Mouse (Mus musculus) B cell, adult 62 days (primary cell): ENCODE measurements around the gene Psg17. TPM values are rescaled to one million over a fixed set of nuclear protein-coding genes. Genes with fewer than 3 reads are reported as not detected.

ENCODE experiments used
- total RNA-seq: library from RNA; stranded (reverse); gene quantifications from 4 replicates; pipeline ENCODE4 v1.2.4, GENCODE M21; 2023

Gene Psg17
- total RNA-seq = not detected in 4 replicates

GRCm38 (mm10) chr7:18821507-18821906, at the start of gene Psg17:
Psg17 (minus strand) TSS chr7:18821607.

DNA sequence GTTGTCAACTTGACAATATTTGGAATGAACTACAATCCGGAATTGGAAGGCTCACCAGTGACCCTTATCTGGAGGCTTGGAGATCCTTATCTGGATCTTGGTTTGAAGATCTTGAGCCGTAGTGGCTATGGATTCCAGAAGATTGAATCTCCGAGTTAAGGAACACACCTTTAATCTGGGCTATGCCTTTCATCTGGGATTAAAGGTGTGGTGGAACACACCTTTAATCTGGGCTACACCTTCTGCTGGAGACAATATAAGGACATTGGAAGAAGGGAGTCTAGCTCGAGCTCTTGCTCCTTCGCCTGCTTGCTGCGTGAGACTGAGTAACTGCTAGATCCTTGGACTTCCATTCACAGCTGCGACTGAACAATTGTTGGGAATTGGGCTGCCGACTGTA, 49.6 kb upstream of the Psg17 start, which contains the start of gene Pglyrp1:
Gene Pglyrp1 (plus strand): TSS at position 301 of the 400 bp plus-strand sequence.

GRCm38 (mm10) chr7:18839865-18840264, 18.5 kb upstream of the Psg17 start, which contains the start of gene Mill2:
Mill2 (plus strand) TSS chr7:18839966.

GRCm38 (mm10) chr7:18798420-18798819, 23.0 kb downstream of the Psg17 start, which contains the start of gene Psg19:
Psg19 (minus strand) TSS chr7:18798520.

Other genes with a start within 250 kb of the Psg17 start
- not detected in 4 replicates for gene Psg23, start 205.1 kb downstream of the Psg17 start, total RNA-seq
- not detected in 4 replicates for gene Psg21, start 164.9 kb downstream of the Psg17 start, total RNA-seq
- gene Psg20, start 135.4 kb downstream of the Psg17 start, total RNA-seq = not detected in 4 replicates
- not detected in 4 replicates for gene Psg22, start 103.5 kb downstream of the Psg17 start, total RNA-seq
- gene Psg19, start 23.1 kb downstream of the Psg17 start, total RNA-seq = not detected in 4 replicates
- not detected in 4 replicates for gene Mill2, start 18.4 kb upstream of the Psg17 start, total RNA-seq
- gene Pglyrp1, start 49.7 kb upstream of the Psg17 start, total RNA-seq = 16.9 to 20.3 TPM (median 17.7 TPM) in 4 replicates
- 16.0 to 24.2 TPM (median 21.6 TPM) in 4 replicates for gene Ccdc61, start 88.8 kb upstream of the Psg17 start, total RNA-seq
- not detected in 4 replicates for gene Nova2, start 104.3 kb upstream of the Psg17 start, total RNA-seq
- not detected in 4 replicates for gene Nanos2, start 165.8 kb upstream of the Psg17 start, total RNA-seq
- 1.2 to 2.3 TPM (median 1.8 TPM) in 4 replicates for gene Mypop, start 169.6 kb upstream of the Psg17 start, total RNA-seq
- gene Irf2bp1, start 182.4 kb upstream of the Psg17 start, total RNA-seq = 26.8 to 30.9 TPM (median 29.4 TPM) in 4 replicates
- not detected in 4 replicates for gene Foxa3, start 201.9 kb upstream of the Psg17 start, total RNA-seq
- gene Sympk, start 202.8 kb upstream of the Psg17 start, total RNA-seq = 91.9 to 110 TPM (median 103 TPM) in 4 replicates
- gene Rsph6a, start 233.1 kb upstream of the Psg17 start, total RNA-seq = 0.39 TPM in 1 of 4 replicates, not detected in the others